Mouse (Mus musculus): ENCODE data around the gene Mtch1.
"Not testable (repeated sequence)": the region's sequence is repeated elsewhere in the genome, so short reads cannot be mapped to it uniquely, and the experiment has no call there.

The Mtch1 gene

DNA sequence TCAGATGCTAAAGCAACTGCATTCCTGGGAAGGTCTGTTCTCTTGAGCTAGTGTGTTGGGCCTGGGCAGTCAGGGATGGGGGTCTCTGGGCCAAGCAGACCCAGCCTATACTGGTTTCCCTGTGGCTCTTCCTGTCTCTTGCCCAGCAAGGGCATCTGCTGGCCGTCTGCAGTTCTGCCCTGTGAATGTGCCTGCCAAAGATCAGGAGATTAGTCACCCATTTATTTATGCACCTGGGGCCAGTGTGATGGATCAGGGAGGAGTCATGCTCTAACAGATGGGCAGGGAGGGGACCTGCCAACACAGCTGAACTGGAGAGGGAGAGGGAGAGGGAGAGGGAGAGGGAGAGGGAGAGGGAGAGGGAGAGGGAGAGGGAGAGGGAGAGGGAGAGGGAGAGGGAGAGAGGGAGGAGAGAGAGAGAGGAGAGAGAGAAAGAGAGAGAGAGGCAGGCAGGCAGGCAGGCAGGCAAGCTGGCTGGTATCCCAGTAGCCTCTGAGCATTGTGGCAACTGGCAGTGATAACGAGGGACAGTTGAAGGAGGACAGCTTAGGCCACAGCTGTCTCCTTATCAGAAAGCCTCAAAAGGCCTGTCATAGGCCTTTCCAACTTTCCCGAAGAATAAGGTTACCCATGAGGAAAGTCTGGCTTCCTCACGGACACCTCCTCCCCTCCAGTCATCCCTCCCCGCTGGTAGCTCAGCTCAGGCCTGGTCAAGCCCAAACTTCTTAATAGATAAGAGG, 16.9 kb downstream of the Mtch1 start:
- DNase-seq: peak; percentile 77

DNA sequence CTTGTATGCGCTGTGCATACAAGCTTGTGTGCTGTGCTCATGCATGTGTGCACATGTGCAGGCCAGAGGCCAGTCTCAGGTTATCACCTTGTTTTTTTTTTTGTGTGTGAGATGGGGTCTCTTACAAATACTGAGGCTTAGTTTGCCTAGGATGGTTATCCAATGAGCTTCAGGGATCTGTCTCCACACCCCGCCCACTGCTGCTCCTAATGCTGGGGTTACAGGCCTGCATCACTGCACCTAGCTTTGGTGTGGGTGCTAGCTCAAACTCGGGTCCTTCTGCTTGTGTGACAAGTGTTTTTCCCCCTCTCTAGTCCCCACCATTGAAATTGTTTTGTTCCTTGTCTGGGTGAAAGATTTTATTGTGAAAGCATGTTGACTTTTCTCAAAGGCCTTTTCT, 17.5 kb downstream of the Mtch1 start:
- DNase-seq: no peak

DNA sequence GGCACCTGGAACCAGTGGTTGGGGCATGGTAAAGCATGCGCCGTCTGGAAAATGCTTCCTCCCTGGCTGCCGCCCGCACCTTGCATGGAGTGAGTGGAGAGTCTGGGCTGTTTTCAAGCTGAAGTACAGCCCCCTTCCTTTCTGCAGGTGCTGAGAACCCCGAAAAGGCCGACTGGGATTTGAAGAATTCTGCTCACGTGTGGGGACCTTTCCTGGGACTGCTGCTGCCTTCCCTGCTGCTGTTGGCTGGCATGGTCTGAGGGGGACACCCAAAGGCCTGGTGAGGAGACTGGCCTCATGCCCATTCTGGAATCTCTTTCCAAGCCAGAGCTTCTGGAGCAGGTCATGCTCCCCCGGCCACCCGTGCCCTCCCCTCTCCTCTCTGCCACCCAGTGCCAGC, 20.0 kb downstream of the Mtch1 start:
- DNase-seq: no peak

DNA sequence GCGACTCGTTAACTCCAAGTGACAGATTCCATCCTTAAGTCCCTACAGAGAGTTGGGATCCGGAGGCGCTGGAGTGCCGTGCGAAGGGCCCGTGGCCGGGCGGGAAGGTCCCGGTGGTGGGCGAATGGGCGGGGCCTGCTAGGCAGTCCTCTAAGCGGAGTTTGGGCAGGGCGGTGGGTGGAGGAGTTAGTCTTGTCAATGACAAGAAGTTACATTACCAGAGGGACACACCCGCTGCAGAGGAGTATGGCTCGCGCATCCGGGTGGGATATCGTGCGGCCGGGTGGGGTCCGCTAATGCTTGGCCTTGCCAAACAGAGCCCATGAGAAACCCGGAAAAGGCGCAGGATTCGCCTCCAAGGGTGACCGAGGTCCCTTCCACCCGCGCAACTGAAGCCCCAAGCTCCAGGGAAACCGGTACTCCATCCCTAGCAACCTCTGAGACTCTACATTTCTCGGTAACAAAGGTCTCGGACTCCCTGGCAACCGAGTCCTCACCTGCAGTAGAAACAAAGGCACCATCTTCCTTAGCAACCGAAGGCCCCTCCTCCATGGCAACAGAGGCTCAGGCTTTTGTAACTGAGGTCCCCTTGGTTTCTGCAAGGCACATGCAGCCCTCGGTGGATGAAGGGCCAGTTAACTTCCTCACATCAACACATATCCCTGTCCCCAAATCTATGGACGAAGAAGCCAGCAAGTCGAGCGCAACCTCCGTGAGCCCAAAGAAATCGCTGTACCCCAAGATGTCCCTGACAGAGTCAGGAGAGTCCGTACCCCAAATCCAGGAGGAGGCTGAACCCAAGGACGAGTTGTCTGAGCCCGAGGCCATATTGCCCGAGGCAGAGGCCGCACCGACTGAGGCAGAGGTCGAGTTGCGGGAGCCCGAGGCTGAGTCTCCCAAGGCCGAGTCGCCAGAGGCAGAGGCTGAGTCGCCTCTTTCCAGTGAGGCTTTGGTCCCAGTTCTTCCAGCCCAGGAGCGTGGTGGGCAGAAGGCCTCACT, 20.9 kb downstream of the Mtch1 start:
- no peak for DNase-seq

DNA sequence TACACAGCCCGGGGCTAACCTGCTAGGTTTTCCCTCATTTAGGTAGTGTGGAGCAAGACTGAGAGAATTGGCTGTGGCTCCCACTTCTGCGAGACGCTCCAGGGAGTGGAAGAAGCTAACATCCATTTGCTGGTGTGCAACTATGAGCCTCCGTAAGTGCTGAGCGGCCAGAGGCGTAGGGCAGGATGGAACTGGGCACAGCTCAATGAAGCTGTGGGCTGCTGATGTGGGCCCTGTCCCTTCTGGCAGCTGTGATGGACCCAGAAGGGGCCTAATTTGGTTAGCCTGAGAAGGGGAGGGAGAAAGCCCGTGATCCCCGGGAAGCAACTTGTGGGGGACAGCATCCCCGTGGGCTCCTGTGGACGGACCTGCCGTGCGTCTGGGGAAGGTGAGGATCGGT, 21.9 kb downstream of the Mtch1 start:
- DNase-seq: no peak

DNA sequence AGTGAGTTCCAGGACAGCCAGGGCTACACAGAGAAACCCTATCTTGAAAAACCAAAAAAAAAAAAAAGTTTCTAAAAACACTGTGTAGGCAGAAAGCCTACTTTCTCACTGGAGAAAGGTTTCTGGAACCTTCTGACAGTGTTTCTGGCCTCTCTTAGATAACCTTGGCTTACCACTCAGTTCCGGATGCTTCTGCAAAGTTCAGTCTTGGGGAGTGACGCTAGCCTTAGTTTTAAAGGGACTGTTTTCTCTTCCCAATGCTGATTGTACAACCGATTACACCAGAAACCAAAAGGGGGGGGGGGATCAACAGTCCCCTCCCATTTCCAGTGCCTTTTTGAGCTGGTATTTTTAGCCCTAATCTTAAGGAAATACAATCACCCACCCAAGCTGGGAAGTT, 24.1 kb downstream of the Mtch1 start:
- DNase-seq: no peak

DNA sequence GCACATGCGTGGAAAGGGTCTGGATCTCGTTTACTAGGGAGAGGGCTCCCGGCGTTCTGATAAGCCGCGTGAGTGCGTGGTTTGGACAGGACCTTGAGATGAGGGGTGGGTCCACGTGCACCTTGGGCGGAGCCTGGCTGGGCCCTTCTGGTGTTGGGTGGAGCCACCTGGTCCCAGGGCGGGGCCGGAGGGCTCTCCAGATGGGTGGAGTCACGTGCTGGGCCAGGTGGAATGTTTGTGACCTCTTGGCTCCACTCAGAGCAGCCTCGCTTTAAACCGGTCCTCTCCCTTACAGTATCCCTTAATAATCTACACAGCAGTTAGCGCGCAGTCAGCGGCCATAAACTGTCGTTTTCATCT, 25.2 kb downstream of the Mtch1 start:
- peak; percentile 63 for DNase-seq

DNA sequence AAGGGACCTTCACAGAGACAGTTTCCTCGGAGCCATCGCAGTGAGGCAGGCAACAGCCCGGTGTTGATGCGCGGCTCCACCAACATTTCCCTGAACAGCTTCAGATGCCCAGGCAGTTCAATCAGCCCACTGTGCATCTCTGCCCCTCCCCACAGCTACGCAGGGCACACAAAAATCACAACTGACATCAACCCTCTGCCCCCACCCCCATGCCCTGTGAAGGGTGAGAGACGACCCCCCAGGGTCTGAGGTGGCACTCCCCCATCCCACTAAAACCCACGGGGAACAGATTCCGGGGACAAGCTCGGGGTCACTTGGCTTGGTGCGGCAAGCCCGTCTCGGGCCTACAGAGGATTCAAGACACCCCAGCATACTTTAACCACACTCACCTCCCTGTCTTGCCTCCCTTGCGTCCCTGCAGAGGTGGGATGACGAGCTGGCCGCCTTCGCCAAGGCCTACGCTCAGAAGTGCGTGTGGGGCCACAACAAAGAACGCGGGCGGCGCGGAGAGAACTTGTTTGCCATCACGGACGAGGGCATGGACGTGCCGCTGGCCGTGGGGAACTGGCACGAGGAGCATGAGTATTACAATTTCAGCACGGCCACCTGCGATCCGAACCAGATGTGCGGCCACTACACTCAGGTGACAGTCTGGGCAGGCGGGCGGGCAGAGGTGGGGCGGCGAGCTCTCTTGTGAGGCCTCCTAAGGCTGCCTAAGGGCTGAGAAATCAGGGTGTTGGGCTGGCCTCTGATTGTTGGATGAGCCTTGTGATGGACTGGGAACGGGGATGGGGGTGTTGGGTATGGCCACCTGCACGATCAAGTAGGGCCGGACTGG, 25.8 kb downstream of the Mtch1 start:
- no peak for DNase-seq

DNA sequence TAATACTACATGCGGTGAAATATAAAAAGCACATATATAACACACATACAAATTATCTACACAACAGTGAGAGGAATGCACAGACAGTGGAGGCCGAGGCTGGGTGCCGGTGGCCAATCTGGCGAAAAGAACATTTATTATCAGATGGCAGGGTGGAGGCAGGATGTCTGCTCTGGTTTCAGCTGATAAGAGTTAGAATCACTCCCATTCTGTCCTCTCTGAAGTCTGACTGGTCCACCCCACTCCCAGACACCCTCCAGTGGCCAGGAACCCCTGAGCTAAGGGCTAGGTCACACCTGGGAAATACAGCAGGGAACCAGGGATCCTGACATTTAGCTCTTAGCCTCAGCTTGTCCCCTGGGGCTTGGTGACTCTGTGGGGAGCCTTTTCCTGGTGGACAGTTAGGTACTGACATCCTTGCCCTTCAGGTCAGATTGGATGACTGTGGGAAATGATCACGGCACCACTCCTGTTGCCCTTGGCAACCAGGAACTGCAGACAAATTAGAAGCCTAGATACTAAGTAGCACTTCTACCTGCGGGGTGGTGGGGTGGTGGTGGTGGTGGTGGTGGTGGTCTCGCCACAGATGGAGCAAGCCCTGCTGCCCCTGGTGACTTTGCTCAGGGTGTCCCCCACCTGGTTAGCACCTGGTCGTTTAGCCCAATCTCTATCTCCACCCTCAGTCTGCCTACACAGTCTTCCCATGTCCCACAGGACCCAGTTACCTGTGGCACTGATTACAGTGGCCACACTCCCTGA, 27.7 kb downstream of the Mtch1 start:
- no peak for DNase-seq

DNA sequence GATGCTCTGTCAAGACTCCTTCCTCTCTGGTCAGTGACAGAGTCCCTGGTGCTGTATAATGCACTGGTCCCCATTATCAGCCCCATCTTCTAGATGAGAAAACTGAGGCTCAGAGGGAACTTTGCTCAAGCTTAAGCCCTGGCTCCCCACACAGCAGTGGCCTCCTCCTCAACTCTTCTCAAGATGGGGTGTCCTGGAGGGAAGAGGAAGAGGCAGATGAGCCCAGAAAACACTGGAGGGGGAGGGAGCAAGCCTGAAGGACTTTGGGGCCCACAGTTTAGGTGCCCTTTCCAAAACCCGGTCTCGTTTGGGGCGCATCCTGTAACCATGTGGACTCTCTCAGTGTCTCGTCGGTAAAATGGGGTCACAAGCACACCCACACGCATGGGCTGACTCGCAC, 28.3 kb downstream of the Mtch1 start:
- no peak for DNase-seq

DNA sequence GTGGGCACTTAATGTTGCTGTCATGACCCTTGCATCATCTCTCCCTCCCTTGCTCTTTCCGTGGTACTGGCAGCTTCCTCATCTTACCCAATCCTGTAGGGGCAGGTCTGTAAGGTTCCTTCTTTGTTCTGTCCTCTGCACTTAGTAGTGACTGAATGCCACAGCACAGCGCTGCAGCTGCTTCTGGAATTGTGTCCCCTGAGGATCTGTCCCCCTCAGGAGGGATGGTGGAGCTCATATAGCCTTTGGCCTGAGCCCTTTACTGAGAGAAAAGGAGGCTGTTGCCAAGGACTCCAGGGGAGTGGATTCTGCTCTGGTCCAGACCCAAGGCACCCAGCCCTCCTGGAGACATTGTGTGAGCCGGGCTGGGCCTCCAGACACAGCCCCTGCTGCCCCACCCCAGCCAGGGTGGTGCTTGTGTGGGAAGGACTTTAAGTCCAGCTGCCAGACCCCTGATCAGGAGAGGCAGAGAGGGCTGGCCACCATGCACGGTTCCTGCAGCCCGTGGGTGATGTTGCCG, 28.9 kb downstream of the Mtch1 start:
- DNase-seq: no peak

DNA sequence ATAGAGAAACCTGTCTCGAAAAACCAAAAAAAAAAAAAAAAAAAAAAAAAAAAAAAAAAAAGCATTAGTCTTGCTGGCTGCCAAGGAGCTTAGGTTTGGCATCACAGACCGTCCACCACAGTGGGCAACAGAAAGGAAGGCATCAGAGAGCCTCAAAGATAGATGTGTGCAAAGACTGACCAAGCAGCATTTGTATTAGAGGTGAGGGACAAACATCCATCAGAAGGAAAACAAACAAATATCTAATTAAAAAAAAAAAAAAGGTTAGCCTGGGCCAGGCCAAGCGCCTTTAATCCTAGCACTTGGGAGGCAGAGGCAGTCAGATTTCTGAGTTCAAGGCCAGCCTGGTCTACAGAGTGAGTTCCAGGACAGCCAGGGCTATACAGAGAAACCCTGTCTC, 30.4 kb downstream of the Mtch1 start, which contains the start of gene Pi16:
Gene Pi16 (plus strand): TSS at position 301 of the 400 bp plus-strand sequence.
- DNase-seq: not testable (repeated sequence)

DNA sequence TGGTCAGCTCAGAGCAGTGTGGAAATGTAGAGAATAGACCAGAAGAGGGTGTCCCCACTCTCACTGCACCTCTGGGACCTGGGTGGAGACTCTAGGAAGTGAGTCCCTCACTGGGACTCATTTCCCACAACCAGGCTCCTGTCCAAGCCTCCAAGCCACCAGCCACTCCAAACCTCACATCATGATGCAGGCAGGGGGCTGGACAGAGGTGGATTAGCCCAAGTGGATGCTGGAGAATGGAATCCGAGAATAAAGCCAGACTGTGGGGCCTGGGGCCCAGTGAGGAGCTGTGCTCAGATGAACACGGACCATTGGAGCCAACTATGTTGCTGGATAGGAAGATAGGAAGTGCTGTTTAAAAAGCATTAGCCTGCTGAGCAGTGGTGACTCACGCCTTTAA, 30.8 kb downstream of the Mtch1 start:
- no peak for DNase-seq

DNA sequence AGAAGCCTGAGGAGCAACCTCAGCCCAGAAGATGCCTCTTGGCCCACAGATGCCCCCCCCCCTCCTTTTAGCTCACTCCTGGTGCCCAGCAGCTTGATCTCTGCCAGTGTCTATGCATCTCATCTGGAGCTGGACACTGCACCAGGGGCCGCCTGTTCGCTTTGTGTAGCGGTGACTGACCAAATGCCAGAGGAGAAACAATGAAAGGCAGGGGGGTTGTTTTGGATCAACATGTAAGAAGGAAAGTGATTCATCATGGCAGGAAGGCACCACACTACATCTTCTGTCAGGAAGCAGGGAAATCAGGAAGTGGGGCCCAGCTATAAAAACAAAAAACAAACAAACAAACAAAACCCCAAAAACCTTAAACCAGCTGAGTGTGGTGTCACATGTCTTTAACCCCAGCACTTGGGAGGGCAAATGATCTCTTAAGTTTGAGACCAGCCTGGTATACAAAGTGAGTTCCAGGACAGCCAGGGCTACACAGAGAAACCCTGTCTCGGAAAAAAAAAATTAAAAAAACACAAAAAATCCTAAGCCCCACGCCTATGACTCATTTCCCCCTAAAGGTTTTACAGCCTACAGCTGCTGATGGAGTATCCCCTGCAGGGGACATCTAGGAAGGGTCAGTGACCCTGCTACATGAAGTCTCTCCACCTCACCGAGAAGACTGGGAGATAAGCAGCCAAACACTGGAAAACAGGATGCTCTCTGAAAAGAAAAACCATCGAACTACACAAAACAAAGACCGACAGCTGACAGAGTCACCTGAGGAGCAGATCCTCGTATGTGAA, 31.9 kb downstream of the Mtch1 start:
- DNase-seq: no peak

DNA sequence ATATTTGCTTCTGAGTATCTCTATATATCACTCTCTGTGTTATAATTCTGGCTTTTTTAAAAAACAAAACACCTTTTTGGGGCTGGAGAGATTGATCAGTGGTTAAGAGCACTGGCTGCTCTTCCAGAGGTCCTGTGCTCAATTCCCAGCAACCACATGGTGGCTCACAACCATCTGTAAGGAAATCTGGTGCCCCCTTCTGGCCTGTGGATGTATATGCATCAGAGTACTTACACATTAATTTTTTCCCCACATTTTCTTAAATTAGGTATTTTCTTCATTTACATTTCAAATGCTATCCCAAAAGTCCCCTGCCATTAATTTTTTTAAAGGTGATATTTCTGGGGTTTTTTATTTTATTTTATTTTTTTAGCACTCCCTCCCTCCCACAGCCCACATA, 34.4 kb downstream of the Mtch1 start:
- DNase-seq: no peak

DNA sequence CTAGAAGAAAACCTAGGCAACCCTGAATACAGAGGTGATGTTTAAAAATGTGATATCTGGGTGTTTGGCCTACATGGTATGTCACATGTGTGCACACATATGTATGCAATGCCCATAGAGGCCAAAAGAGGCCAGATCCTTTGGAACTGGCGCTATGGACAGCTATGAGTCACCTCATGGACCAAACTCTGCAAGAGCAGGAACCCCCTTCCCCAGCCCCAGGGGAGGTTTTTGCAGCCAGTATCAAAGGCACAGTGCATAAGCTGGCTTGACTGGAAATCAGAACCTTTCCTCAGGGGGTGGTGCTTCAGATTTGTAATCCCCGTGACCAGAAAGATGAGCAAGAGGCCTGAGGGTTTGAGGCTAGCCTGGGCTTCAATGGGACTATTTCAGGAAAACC, 35.7 kb downstream of the Mtch1 start:
- DNase-seq: no peak

DNA sequence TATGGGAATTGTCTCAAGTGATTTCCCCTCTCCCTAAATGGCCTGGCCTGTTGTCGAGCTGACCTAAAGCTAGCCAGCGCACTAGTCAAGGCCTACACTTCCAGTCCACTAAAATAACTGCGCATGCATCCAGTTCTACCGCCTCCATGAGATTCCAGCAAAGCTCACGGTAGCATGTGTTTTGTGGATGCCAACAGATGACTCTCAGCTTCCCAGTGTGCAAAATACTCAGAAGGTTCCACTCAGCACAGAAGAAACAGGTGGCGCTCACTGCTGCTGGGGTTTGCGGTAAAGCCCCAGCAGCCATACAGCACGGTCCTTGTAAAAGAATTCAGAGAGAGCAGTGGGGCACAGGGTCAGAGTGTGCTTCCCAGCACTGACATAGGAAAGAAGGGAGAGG, 36.1 kb downstream of the Mtch1 start:
- DNase-seq: no peak

DNA sequence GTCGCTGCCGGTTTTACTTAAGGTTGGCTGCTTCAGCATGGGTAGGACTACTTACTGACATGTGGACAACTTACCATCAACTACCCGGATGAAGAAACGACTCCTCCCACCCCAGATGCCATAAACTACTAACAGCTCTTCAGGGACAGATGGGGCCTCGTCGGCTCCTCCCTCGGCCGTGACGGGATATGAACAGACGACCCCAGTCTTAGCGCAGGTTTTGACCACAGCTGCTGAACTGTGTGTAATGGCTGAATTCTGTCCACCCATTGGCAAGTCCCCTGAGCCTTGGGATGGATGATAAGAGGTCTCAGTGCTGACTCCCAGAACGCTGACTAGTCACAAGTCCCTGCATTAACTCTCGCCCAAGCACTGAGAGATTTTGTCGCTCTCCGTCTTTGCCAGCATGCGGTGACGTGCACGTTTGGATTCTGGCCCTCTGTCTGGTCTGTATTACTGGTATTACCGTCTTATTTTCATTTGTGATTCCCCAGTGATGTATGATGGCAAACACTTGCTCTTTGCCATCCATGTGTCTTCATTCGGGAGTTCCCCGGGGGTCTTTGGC, 37.6 kb downstream of the Mtch1 start:
- DNase-seq: no peak

DNA sequence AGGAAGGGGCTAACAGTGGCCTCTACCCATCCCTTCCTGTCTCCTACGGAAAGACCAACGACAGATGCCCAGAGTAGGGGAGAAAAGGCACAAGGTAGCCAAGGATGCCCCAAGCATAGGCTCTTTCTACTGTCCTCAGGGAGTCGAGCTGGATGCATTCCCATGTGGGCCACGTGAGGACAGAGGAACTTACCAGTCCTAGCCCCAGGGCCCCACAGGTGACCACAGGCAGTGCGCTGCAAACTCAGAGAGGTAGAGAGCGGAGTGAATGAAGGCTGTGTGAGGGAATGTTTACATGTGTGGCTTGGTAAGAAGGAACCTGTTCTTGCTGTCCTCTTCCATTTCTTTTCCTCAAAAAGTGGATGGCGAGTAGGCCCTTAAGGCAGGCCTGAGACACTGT, 41.9 kb downstream of the Mtch1 start:
- DNase-seq: no peak

DNA sequence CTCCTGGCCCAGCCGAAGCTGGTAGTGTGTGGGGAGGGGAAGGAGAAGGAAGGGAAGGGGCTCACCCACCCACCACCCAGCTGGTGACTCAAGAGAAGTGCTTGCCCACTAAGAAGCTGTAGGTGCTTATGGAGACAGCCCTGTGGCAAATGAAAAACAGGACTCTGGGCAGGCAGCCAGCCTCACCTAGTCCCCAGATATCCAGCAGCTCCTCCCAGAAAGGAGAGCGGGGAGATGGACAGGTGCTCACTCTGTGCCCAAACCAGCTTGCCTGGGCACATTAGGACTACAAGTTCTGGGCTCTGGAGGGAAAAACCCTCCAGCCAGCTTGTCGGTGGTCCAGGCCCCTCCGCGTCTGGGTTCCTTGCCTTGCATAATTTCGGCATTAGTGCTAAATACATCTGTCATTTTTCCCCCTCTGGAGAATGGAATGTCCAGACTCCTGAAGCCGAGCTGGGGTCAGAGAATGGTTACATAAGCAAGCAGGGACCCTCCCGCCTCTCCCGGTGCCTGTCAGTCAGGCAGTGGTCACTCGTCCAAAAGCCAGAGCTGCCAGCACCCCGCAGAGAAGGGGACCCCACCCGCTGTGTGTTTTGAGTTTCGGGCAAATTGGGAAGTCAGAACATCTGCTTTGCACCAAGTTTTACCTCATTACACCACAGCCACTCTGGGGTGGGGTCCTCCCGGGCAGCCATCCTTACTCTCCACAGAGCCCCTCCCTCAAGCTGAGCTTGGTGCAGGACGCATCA, 42.5 kb downstream of the Mtch1 start:
- no peak for DNase-seq

All from kidney, adult 11 months (tissue).